Mouse (Mus musculus) subcutaneous adipose tissue, adult 2 months (tissue): Measurements from ENCODE around the gene Elp6. TPM values are rescaled to one million over a fixed set of nuclear protein-coding genes. Genes with fewer than 3 reads are reported as not detected.

Source experiments
- polyA plus RNA-seq: library from polyadenylated mRNA; depleted of rRNA; stranded (reverse); fragments of >200 nt; gene quantifications from 2 replicates; pipeline ENCODE4 v1.2.3, GENCODE M21; 2012; ENCODE audit warnings: low replicate concordance; rRNA removed

Elp6 gene
- polyA plus RNA-seq = 11.1 and 21.4 TPM in 2 replicates

GRCm38 (mm10) chr9:110304969-110305651 is at the start of gene Elp6:
Elp6 (plus strand) TSS chr9:110305173.

GRCm38 (mm10) chr9:110333135-110333895 is 28.3 kb downstream of the Elp6 start, which contains the start of gene Scap:
Scap (plus strand) TSS chr9:110333288.

Other genes starting within 250 kb of the Elp6 start
- gene Smarcc1, start 187.5 kb upstream of the Elp6 start, polyA plus RNA-seq = 10.3 and 28.4 TPM in 2 replicates
- 68.3 and 108 TPM in 2 replicates for gene Dhx30, start 187.3 kb upstream of the Elp6 start, polyA plus RNA-seq
- gene Cspg5, start 61.4 kb upstream of the Elp6 start, polyA plus RNA-seq = 2.3 and 5.0 TPM in 2 replicates
- gene Scap, start 28.1 kb downstream of the Elp6 start, polyA plus RNA-seq = 23.6 and 37.5 TPM in 2 replicates
- gene Ptpn23, start 103.0 kb downstream of the Elp6 start, polyA plus RNA-seq = 19.8 and 35.0 TPM in 2 replicates
- gene Ngp, start 114.6 kb downstream of the Elp6 start, polyA plus RNA-seq = 0.16 and 1.3 TPM in 2 replicates
- 16.0 and 25.8 TPM in 2 replicates for gene Klhl18, start 171.5 kb downstream of the Elp6 start, polyA plus RNA-seq
- 1.0 and 1.4 TPM in 2 replicates for gene Kif9, start 171.8 kb downstream of the Elp6 start, polyA plus RNA-seq
- gene Setd2, start 227.4 kb downstream of the Elp6 start, polyA plus RNA-seq = 36.3 and 56.5 TPM in 2 replicates